Mouse (Mus musculus) duodenum, adult 2 months (tissue): Measurements from ENCODE around the gene Stoml1. TPM values are rescaled to one million over a fixed set of nuclear protein-coding genes. Genes with fewer than 3 reads are reported as not detected.

Experiments
- polyA plus RNA-seq: library from polyadenylated mRNA; depleted of rRNA; stranded (reverse); fragments of >200 nt; gene quantifications from 2 replicates; pipeline ENCODE4 v1.2.3, GENCODE M21; 2012; ENCODE audit warnings: low replicate concordance; rRNA removed

Stoml1 gene
- polyA plus RNA-seq = 18.5 and 21.5 TPM in 2 replicates

GRCm38 (mm10) chr9:58253033-58253804 is at the start of gene Stoml1:
TSS of gene Stoml1 (plus strand) at chr9:58253164.

GRCm38 (mm10) chr9:58203516-58204447 is 49.2 kb upstream of the Stoml1 start, which contains the start of the genes Islr and Islr2:
TSS of gene Islr (minus strand) at chr9:58204306.
TSS of gene Islr2 (minus strand) at chr9:58204319.

GRCm38 (mm10) chr9:58249592-58250192 is 3.3 kb upstream of the Stoml1 start, which contains the start of gene Pml:
TSS of gene Pml (minus strand) at chr9:58249786.

Other genes with a start within 250 kb of the Stoml1 start
- 0.57 and 1.1 TPM in 2 replicates for gene Cyp11a1, start 246.8 kb upstream of the Stoml1 start, polyA plus RNA-seq
- gene Stra6, start 189.4 kb upstream of the Stoml1 start, polyA plus RNA-seq = 0.07 and 1.2 TPM in 2 replicates
- gene Ccdc33, start 134.3 kb upstream of the Stoml1 start, polyA plus RNA-seq = 0.05 TPM in 1 of 2 replicates, not detected in the other
- gene Islr, start 48.9 kb upstream of the Stoml1 start, polyA plus RNA-seq = 29.6 and 43.0 TPM in 2 replicates
- 0.56 and 1.2 TPM in 2 replicates for gene Islr2, start 48.8 kb upstream of the Stoml1 start, polyA plus RNA-seq
- gene Pml, start 3.4 kb upstream of the Stoml1 start, polyA plus RNA-seq = 23.3 and 30.7 TPM in 2 replicates
- gene Loxl1, start 60.0 kb downstream of the Stoml1 start, polyA plus RNA-seq = 15.2 and 22.2 TPM in 2 replicates
- not detected in 2 replicates for gene Tbc1d21, start 117.3 kb downstream of the Stoml1 start, polyA plus RNA-seq
- 1.4 and 1.6 TPM in 2 replicates for gene Insyn1, start 235.4 kb downstream of the Stoml1 start, polyA plus RNA-seq